Mouse (Mus musculus): ENCODE data around the gene M1ap. TPM values are rescaled to one million over a fixed set of nuclear protein-coding genes. Genes with fewer than 3 reads are reported as not detected.

Gene M1ap
- polyA plus RNA-seq, 1 experiment from 2014 or later: 0.47 TPM

DNA sequence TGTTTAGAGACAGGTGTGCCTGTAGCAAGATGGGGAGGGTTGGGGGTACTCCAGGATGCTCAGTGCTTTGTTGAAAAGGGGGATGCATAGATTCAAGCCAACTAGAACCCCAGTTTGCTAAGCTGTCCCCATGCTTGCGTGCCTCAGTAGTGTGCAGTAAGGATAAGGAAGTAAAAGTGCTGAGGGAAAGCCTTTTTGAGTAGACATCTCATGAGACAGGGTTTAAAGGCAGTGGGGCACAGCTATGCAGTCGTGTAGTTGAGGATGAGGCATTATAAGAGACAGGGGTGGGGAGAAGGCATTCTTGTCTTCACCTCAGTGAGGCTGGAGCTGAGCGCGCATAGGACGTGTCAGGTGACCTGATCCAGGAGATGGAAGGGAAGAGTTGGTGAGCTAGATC, 93.9 kb downstream of the M1ap start:
- Histone ChIP-seq H3K4me3 (ENCODE audit: low read depth, low read length) (no peak overlapping the region), H3K36me3 (ENCODE audit: control insufficient read depth, insufficient read depth, low read length) (no peaks in the 10 kb centered on the region), H3K4me1 (replicated peaks; ENCODE audit: control insufficient read depth, insufficient read depth, low read length) (peaks cover 15% of the 10 kb centered on the region), H3K9ac (ENCODE audit: low read length) (no peak overlapping the region), H3K9me3 (ENCODE audit: control insufficient read depth, low read length) (no peaks in the 10 kb centered on the region), H3K27me3 (replicated peaks; ENCODE audit: control insufficient read depth, insufficient read depth, low read length) (no peaks in the 10 kb centered on the region), H3K27ac (ENCODE audit: low read depth) (no peak overlapping the region), H3K4me2 (ENCODE audit: low read length) (no peak overlapping the region)
- DNase-seq (ENCODE audit: low spot score) (no peak), ATAC-seq (replicated peaks; ENCODE audit: low FRiP score, low TSS enrichment, low read depth) (no peak)
- 71% methylated on average over 5 of the region's 5 CpGs for WGBS

DNA sequence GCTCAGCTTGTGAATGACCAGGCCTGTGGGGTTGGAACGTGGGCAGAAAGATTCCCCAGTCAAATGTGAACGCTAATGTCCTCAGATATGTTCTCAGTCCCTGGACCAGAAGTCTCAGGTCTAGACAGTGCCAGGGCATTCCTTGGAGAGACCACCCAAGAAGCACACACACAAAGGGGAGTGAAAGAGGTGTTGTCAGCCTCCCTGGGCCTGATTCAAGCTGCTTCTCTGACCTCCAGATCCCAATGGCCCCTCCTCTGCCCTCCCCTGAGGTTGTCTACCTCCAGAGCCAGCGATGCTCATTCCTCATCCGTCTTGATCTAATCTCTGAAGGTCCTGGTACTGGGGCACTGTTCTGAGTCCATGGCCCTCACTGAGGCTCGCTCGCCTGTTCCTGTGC, 96.9 kb downstream of the M1ap start:
- no peaks in the 10 kb centered on the region for H3K36me3 ChIP-seq (ENCODE audit: control insufficient read depth, insufficient read depth, low read length)
- no peak for ATAC-seq (replicated peaks; ENCODE audit: low FRiP score, low TSS enrichment, low read depth)

GRCm38 (mm10) chr6:83043993-83044392, 97.3 kb downstream of the M1ap start:
- 89% methylated on average over 5 of the region's 5 CpGs for WGBS
- H3K36me3 ChIP-seq (ENCODE audit: control insufficient read depth, insufficient read depth, low read length): no peaks in the 10 kb centered on the region
- H3K9me3 ChIP-seq (ENCODE audit: control insufficient read depth, low read length): no peaks in the 10 kb centered on the region
- no peak overlapping the region for H3K9ac ChIP-seq (ENCODE audit: low read length)
- no peaks in the 10 kb centered on the region for H3K27me3 ChIP-seq (replicated peaks; ENCODE audit: control insufficient read depth, insufficient read depth, low read length)
- ATAC-seq (replicated peaks; ENCODE audit: low FRiP score, low TSS enrichment, low read depth): no peak
- no peak overlapping the region for H3K4me3 ChIP-seq (ENCODE audit: low read depth, low read length)
- no peak overlapping the region for H3K27ac ChIP-seq (ENCODE audit: low read depth)
- no peak overlapping the region for H3K4me2 ChIP-seq (ENCODE audit: low read length)
- DNase-seq (ENCODE audit: low spot score): no peak
- no peaks in the 10 kb centered on the region; the same call in 1 of the 2 replicates for H3K4me1 ChIP-seq (replicated peaks; ENCODE audit: control insufficient read depth, insufficient read depth, low read length)

More for the DNA sequence above, 96.9 kb downstream of the M1ap start:
- Histone ChIP-seq H3K9me3 (ENCODE audit: control insufficient read depth, low read length) (no peaks in the 10 kb centered on the region), H3K27ac (ENCODE audit: low read depth) (no peak overlapping the region), H3K4me3 (ENCODE audit: low read depth, low read length) (no peak overlapping the region), H3K27me3 (replicated peaks; ENCODE audit: control insufficient read depth, insufficient read depth, low read length) (no peaks in the 10 kb centered on the region), H3K4me2 (ENCODE audit: low read length) (no peak overlapping the region), H3K4me1 (replicated peaks; ENCODE audit: control insufficient read depth, insufficient read depth, low read length) (peaks cover 4% of the 10 kb centered on the region), H3K9ac (ENCODE audit: low read length) (no peak overlapping the region)
- no peak for DNase-seq (ENCODE audit: low spot score)
- WGBS: 52% methylated on average over 6 of the region's 6 CpGs

- Histone ChIP-seq H3K36me3 (ENCODE audit: control insufficient read depth, insufficient read depth, low read length) (no peaks in the 10 kb centered on the region), H3K4me1 (replicated peaks; ENCODE audit: control insufficient read depth, insufficient read depth, low read length) (no peaks in the 10 kb centered on the region), H3K27ac (ENCODE audit: low read depth) (no peak overlapping the region), H3K9me3 (ENCODE audit: control insufficient read depth, low read length) (no peaks in the 10 kb centered on the region), H3K4me2 (ENCODE audit: low read length) (no peak overlapping the region), H3K27me3 (replicated peaks; ENCODE audit: control insufficient read depth, insufficient read depth, low read length) (no peaks in the 10 kb centered on the region), H3K4me3 (ENCODE audit: low read depth, low read length) (no peak overlapping the region), H3K9ac (ENCODE audit: low read length) (no peak overlapping the region)
- DNase-seq (ENCODE audit: low spot score): no peak
- no peak for ATAC-seq (replicated peaks; ENCODE audit: low FRiP score, low TSS enrichment, low read depth)
- 75% methylated on average over 9 of the region's 9 CpGs for WGBS
Observed at GRCm38 (mm10) chr6:83044742-83045141, 98.0 kb downstream of the M1ap start.

DNA sequence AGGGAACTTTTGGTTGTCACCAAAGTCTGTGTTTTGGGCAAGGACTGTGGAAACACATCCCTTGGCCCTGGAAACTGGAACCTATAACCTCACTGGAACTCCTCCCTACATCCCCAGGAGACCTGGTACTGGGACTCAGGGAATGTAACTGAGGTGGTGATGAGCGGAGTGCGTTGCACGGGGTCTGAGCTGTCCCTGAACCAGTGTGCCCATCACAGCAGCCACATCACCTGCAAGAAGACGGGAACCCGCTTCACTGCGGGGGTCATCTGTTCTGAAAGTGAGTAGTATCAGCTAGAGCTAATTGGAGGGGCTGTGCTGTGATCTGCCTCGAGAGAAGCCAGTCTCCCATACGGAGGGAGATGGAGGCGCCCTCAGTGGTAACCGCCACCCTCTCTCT, 102.7 kb downstream of the M1ap start:
- no peaks in the 10 kb centered on the region for H3K9me3 ChIP-seq (ENCODE audit: control insufficient read depth, low read length)
- H3K4me2 ChIP-seq (ENCODE audit: low read length): no peak overlapping the region
- no peak overlapping the region for H3K4me3 ChIP-seq (ENCODE audit: low read depth, low read length)
- H3K9ac ChIP-seq (ENCODE audit: low read length): no peak overlapping the region
- no peaks in the 10 kb centered on the region for H3K27me3 ChIP-seq (replicated peaks; ENCODE audit: control insufficient read depth, insufficient read depth, low read length)
- ATAC-seq (replicated peaks; ENCODE audit: low FRiP score, low TSS enrichment, low read depth): no peak
- H3K36me3 ChIP-seq (ENCODE audit: control insufficient read depth, insufficient read depth, low read length): peaks cover 18% of the 10 kb centered on the region
- DNase-seq (ENCODE audit: low spot score): no peak
- peaks cover 15% of the 10 kb centered on the region for H3K4me1 ChIP-seq (replicated peaks; ENCODE audit: control insufficient read depth, insufficient read depth, low read length)
- no peak overlapping the region for H3K27ac ChIP-seq (ENCODE audit: low read depth)
- WGBS: 67% methylated on average over 10 of the region's 10 CpGs

DNA sequence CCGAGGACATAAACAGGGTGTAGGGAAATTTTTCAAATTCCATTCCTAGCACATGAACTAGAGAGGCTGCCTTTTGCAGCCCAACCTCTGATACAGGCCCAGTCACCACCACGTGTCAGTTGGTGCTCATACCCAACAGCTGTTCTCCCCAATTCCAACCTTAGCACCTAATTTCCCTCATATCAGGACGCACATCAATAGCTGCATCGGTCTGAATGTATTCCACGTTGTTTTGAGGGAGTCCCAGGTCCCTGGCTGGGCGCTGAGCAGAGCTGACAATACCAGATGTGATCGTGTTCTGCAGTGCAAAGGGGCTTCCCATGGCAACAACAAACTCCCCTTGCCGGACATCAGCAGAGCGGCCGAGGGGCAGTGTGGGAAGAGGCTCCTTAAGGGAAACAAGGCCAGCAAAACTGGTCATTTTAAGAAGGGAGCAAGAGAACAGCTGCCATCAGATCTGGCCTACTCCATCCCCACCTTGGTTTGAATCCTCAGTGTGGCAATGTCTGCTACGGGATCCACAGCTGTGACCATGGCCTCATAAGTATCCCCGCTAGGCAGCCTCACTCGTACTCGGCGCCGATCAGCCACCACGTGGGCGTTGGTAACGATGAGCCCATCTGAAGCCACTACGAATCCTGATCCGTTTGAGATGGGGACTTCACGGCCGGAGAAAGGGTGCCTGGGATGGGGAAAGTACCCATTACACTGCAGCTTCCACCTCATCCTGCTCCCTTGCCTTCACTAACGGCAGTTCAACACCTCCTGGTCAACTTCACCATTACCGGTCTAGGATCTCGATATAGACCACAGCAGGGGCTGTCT, 106.6 kb downstream of the M1ap start:
- H3K4me3 ChIP-seq (ENCODE audit: low read depth, low read length): peak overlapping the region; percentile 99
- DNase-seq (ENCODE audit: low spot score) (peak; percentile 79), ATAC-seq (replicated peaks; ENCODE audit: low FRiP score, low TSS enrichment, low read depth) (no peak)
- peak overlapping the region; percentile 79 for H3K4me2 ChIP-seq (ENCODE audit: low read length)
- H3K9ac ChIP-seq (ENCODE audit: low read length): peak overlapping the region; percentile 64
- H3K27ac ChIP-seq (ENCODE audit: low read depth): peak overlapping the region; percentile 62; the same call in 1 of the 2 replicates
- H3K27me3 ChIP-seq (replicated peaks; ENCODE audit: control insufficient read depth, insufficient read depth, low read length): no peaks in the 10 kb centered on the region
- 2% methylated on average over 26 of the region's 26 CpGs for WGBS
- H3K4me1 ChIP-seq (replicated peaks; ENCODE audit: control insufficient read depth, insufficient read depth, low read length): peaks cover 25% of the 10 kb centered on the region
- H3K36me3 ChIP-seq (ENCODE audit: control insufficient read depth, insufficient read depth, low read length): peaks cover 32% of the 10 kb centered on the region
- no peaks in the 10 kb centered on the region for H3K9me3 ChIP-seq (ENCODE audit: control insufficient read depth, low read length)

- H3K9me3 ChIP-seq (ENCODE audit: control insufficient read depth, low read length): no peaks in the 10 kb centered on the region
- H3K4me1 ChIP-seq (replicated peaks; ENCODE audit: control insufficient read depth, insufficient read depth, low read length): peaks cover 25% of the 10 kb centered on the region
- under 1% methylated on average over 63 of the region's 64 CpGs for WGBS
- ATAC-seq (replicated peaks; ENCODE audit: low FRiP score, low TSS enrichment, low read depth): peak; percentile 94
- DNase-seq (ENCODE audit: low spot score): peak; percentile 97
- no peaks in the 10 kb centered on the region for H3K27me3 ChIP-seq (replicated peaks; ENCODE audit: control insufficient read depth, insufficient read depth, low read length)
- H3K4me3 ChIP-seq (ENCODE audit: low read depth, low read length): peak within 1 kb of the TSS; percentile 99
- peaks cover 32% of the 10 kb centered on the region for H3K36me3 ChIP-seq (ENCODE audit: control insufficient read depth, insufficient read depth, low read length)
- peak within 1 kb of the TSS; percentile 79 for H3K9ac ChIP-seq (ENCODE audit: low read length)
- peak within 1 kb of the TSS; percentile 79 for H3K4me2 ChIP-seq (ENCODE audit: low read length)
- H3K27ac ChIP-seq (ENCODE audit: low read depth): peak within 1 kb of the TSS; percentile 70
Observed at GRCm38 (mm10) chr6:83054074-83054851, 107.6 kb downstream of the M1ap start, which contains the start of gene Aup1. TSS of gene Aup1 (plus strand) at chr6:83054521.

DNA sequence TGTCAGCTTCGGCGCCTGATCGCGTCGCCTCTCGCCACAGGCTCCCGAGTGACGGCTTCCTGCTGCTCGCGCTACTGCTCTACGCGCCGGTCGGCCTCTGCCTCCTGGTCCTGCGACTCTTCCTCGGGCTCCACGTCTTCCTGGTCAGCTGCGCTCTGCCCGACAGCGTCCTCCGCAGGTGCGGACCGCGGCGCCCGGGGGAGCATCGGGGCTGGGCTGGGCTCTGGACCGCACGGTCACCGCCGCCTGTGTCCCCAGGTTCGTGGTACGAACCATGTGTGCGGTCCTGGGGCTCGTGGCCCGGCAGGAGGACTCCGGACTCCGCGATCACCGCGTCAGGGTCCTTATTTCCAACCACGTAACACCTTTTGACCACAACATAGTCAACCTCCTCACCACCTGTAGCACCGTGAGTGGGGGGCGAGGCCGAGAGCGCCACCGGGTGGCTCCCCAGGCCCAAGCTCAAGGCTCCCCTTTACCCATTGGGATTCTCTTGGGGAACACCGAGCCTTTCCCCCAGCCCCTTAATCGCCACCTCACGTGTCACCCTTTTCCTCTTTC, 108.2 kb downstream of the M1ap start, which contains the start of gene Htra2:
Htra2 (minus strand) TSS at position 403 of the 561 bp plus-strand sequence.
- WGBS: under 1% methylated on average over 50 of the region's 50 CpGs
- ATAC-seq (replicated peaks; ENCODE audit: low FRiP score, low TSS enrichment, low read depth): no peak; the same call in none of the 2 replicates
- Histone ChIP-seq H3K4me2 (ENCODE audit: low read length) (peak within 1 kb of the TSS; percentile 79), H3K36me3 (ENCODE audit: control insufficient read depth, insufficient read depth, low read length) (peaks cover 32% of the 10 kb centered on the region), H3K4me3 (ENCODE audit: low read depth, low read length) (peak within 1 kb of the TSS; percentile 99), H3K27me3 (replicated peaks; ENCODE audit: control insufficient read depth, insufficient read depth, low read length) (no peaks in the 10 kb centered on the region), H3K4me1 (replicated peaks; ENCODE audit: control insufficient read depth, insufficient read depth, low read length) (peaks cover 25% of the 10 kb centered on the region), H3K9me3 (ENCODE audit: control insufficient read depth, low read length) (no peaks in the 10 kb centered on the region), H3K27ac (ENCODE audit: low read depth) (peak within 1 kb of the TSS; percentile 70), H3K9ac (ENCODE audit: low read length) (peak within 1 kb of the TSS; percentile 79)
- DNase-seq (ENCODE audit: low spot score): no peak

Measured in intestine, embryonic 14.5 days (tissue).